Mouse (Mus musculus) myocyte (in vitro differentiated cells): ENCODE measurements around the gene Apba1.
A peak's percentile ranks its signal among the peaks of the same experiment; 100 is the strongest.

Experiments
- CEBPB ChIP-seq: IDR thresholded peaks from 2 replicates; pipeline ENCODE4 v1.6.1; 2011; ENCODE audit warnings: mild to moderate bottlenecking, moderate library complexity; ENCODE audit not compliant: poor library complexity, insufficient read depth, severe bottlenecking
- E2F4 ChIP-seq: IDR thresholded peaks from one replicate; pipeline ENCODE4 v1.6.1; 2011; ENCODE audit warnings: mild to moderate bottlenecking, control low read depth, moderate library complexity; ENCODE audit not compliant: insufficient read depth
- MAX ChIP-seq: IDR thresholded peaks from one replicate; pipeline ENCODE4 v1.6.1; 2011; ENCODE audit warnings: low read depth, mild to moderate bottlenecking, control low read depth
- MYOD1 ChIP-seq, 3 experiments: IDR thresholded peaks; one replicate each; pipeline ENCODE4 v1.6.1; 2011; ENCODE audit warnings: control low read depth in 2 of 3, low read depth in 2 of 3, mild to moderate bottlenecking in 2 of 3, moderate library complexity in 1 of 3; ENCODE audit not compliant: insufficient read length in 2 of 3, control insufficient read depth in 1 of 3
- POLR2A ChIP-seq: IDR thresholded peaks from one replicate; pipeline ENCODE4 v1.6.1; 2011; ENCODE audit warnings: low read depth, mild to moderate bottlenecking, control low read depth, moderate library complexity; ENCODE audit not compliant: insufficient read length
- POLR2AphosphoS2 ChIP-seq: IDR thresholded peaks from one replicate; pipeline ENCODE4 v1.6.1; 2011; ENCODE audit warnings: low read depth, control low read depth; ENCODE audit not compliant: insufficient read length
- SRF ChIP-seq: IDR thresholded peaks from one replicate; pipeline ENCODE4 v1.6.1; 2011; ENCODE audit warnings: low read depth; ENCODE audit not compliant: control insufficient read depth, insufficient read length
- TCF12 ChIP-seq: IDR thresholded peaks from one replicate; pipeline ENCODE4 v1.6.1; 2011; ENCODE audit warnings: mild to moderate bottlenecking, control low read depth; ENCODE audit not compliant: poor library complexity, insufficient read depth, severe bottlenecking
- USF1 ChIP-seq: IDR thresholded peaks from one replicate; pipeline ENCODE4 v1.6.1; 2011; ENCODE audit warnings: low read depth, mild to moderate bottlenecking, control low read depth, moderate library complexity

- TF ChIP-seq POLR2AphosphoS2 (no peak), CEBPB (no peak), POLR2A (peak; percentile 25), USF1 (no peak), E2F4 (no peak), MYOD1 (IDR thresholded peaks at IDR 0.05; ENCODE audit: control insufficient read depth in 1 of 3, insufficient read length in 2 of 3, low read depth in 2 of 3) (peak in 2 of 3 experiments; percentile 67 to 87), MAX (no peak), TCF12 (no peak), SRF (no peak)
These were observed 121.2 kb downstream of the Apba1 start for GRCm38 (mm10) chr19:23879862-23880261.
